Mouse (Mus musculus) adrenal gland, postnatal 10 days (tissue): ENCODE data around the gene M1ap. TPM values are rescaled to one million over a fixed set of nuclear protein-coding genes. Genes with fewer than 3 reads are reported as not detected.

ENCODE experiments used
- DNase-seq: peaks from one replicate; pipeline ENCODE4 v3.0.0; 2021; ENCODE audit warnings: mixed read lengths
- long read RNA-seq, 2 experiments: library from polyadenylated mRNA; stranded (forward); transcript quantifications; one replicate each; pipeline ENCODE4 v2.0.0; 2021
- total RNA-seq, 2 experiments: library from RNA; stranded (reverse); gene quantifications; 2 replicates each; pipeline ENCODE4 v1.2.3; 2021

Gene M1ap
- total RNA-seq, result under 1 TPM; 0.36 to 0.39 TPM
- long read RNA-seq, experiment 1, result 0 reads
- long read RNA-seq, experiment 2, partial matches to known transcripts, result 0 of 2 reads
- long read RNA-seq, experiment 2, other reads (novel, unspliced or antisense), result 2 of 2 reads

DNA sequence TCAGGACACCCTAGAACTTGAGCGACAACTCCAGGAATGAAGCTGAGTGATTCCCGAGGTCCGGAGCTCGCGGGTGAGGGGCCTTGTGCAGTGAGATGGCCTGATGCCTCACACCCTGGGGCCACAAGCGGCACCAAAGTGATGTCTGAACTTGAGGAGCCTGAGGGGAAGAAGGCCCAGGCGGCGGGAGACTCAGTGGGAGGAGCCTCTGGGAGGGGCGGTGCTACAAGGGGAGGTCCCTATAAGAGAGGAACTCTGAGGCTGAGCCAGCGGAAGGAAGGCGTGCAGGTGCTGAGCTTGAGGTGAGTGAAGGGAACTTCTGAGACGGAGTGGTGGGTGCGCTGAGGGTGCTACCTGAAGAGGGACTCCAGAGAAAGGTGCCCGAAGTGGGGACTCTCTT is at the start of gene M1ap:
TSS of gene M1ap (plus strand) at position 252 of the 400 bp plus-strand sequence.
- DNase-seq, result no peak

DNA sequence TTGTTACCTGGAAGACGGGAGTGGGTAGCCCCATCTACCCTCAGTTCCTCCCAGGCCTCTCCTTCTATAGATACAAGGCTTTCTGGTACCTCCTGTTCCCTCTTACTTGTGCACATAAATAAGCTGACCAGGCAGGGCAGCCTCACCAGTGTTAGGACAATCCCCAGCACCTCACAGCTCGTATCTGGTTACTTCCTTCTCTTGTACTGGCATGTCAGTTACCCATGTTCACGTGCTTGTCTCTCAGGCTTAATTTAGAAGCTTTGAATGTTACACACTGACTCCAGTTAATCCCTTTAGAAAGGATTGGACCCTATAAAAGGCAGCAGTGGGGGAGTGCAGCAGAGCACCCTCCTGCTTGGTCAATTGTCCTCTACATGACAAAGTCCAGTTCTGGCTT is 49.4 kb upstream of the M1ap start:
- DNase-seq, result no peak

DNA sequence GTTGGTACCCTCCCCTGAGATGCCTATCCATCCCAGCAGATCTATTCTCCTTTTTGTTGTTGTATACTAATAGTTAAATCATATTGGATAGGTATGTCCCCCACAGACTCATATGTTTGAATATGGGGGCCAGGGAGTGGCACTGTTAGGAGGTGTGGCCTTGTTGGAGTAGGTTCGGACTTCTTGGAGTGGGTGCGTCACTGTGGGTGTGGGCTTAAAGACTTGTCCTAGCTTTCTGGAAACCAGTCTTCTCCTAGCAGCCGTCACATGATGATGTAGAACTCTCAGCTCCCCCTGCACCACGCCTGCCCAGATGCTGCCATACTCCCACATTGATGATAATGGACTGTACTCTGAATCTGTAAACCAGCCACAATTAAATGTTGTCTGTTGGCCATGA is 48.5 kb upstream of the M1ap start:
- DNase-seq, result no peak

DNA sequence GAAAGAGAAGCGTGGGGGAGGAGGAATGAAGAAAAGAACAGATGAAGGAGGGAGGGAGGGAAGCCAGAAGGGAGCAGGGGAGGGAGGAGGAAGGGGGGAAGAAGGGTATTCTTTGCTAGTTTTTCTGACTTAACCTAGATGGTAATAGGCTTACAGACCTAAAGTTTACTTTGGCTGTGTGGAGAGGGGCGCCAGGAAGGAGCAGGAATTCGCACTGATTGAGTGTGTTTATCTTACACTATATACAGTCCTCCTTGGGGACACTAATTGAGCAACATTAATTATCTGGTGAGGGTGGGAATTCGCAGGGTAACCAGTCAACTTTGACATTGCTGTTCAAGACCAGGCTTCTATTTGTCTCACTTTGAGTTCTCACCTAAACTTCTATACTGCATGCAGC is 48.0 kb upstream of the M1ap start:
- DNase-seq, result no peak

DNA sequence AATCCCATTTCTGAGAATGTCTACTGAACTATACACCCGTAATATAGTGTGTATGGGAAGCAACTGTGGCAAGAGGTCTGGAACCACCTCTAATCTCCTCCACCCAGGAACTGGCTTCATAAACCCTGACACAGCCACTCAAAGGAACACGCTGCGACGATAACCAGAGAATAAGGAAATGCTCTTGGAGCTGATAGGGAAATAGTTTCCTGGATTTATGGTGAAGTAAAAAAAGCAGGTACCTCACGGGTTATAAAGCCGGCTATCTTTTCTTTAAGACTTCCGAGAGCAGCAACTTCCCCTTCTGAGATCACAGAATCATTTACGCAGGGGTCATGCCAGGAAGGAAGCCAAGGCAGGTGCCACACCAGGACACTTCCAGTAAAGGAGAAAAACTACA is 44.1 kb upstream of the M1ap start:
- DNase-seq, result no peak

DNA sequence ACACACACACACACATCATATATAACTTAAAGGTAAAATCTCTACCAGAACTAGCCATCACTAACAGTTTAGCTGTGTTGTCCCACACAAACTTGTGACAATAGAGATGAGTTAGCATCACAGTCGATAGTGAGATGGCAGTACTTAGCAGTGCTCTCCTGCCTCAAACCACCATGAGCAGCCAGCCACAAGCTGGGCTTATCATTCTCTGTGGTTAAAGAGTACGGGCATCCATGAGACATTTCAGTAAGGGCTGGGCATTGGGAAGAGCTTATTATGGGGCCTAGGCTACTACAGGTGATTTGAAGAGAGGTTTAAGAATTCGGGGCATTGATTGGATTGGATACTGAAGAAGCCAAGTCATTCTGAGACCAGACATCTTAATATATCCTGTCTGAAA is 39.7 kb upstream of the M1ap start:
- no peak for DNase-seq

DNA sequence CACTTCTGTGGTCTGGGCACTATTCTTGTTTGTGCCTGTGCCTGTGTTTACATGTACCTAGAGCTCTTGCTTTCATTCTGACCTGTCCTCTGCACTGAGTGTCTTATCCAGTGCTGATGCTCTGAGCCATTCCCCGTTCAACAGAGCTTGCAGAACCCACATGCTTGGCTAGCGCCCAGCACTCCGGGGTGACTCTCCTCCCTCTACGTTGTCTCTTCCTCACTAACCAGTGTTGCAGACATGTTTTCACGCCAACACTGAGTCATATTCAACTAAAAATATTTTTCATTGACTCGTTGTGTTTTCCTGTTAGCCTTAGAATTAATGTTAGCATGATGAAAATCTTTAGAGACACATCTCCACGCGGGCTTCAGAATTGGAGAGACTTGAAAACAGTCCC is 38.7 kb upstream of the M1ap start:
- DNase-seq, result no peak

DNA sequence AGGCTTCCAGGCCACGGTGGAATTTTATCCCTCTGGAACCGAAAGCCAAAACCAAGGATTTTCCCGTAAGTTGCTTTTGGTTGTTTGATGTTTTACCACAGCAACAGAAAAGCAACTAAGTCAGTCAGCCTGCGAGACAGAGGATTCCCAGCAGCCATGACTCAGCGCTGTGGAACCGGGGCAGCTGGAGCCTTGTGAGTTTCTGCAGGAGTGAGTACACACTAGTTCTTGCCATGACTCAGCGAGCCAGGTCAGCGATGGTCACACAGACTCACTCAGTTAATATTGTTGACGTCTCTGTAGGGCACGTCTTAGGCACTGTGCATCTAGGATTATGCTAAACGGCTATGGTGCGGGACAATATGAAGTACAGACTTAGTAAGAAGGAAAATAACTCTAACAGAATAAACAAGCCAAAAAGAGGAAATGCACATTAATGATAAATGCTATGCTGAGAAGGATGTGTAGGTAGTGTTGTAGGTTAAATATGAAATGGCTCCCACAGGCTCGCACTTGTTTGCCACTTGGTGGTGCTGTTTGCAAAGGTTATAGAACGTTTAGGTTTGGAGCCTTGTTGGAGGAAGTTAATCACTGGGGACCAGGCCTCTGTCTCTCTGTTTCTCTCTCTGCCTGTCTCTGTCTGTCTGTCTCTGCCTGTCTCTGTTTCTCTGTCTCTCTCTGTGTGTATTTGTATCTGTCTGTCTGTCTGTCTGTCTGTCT is 37.4 kb upstream of the M1ap start:
- peak; percentile 65 for DNase-seq

DNA sequence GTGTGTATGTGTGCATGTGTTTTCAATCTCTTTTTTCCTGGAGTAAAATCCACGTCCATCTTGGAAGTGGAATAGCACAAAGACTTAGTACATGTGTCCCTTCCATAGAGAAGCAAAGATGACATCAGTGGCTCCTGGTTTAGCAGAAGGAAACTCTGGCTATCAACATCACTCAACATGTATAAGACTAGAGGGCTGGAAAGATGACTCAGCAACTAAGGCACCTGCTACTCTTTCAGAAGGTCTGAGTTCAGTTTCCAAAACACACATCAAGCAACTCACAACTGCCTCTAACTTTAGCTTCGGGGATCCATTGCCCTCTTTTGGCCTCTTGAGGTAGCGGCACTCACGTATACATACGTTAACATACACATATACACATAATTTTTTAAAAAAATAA is 35.4 kb upstream of the M1ap start:
- no peak for DNase-seq

DNA sequence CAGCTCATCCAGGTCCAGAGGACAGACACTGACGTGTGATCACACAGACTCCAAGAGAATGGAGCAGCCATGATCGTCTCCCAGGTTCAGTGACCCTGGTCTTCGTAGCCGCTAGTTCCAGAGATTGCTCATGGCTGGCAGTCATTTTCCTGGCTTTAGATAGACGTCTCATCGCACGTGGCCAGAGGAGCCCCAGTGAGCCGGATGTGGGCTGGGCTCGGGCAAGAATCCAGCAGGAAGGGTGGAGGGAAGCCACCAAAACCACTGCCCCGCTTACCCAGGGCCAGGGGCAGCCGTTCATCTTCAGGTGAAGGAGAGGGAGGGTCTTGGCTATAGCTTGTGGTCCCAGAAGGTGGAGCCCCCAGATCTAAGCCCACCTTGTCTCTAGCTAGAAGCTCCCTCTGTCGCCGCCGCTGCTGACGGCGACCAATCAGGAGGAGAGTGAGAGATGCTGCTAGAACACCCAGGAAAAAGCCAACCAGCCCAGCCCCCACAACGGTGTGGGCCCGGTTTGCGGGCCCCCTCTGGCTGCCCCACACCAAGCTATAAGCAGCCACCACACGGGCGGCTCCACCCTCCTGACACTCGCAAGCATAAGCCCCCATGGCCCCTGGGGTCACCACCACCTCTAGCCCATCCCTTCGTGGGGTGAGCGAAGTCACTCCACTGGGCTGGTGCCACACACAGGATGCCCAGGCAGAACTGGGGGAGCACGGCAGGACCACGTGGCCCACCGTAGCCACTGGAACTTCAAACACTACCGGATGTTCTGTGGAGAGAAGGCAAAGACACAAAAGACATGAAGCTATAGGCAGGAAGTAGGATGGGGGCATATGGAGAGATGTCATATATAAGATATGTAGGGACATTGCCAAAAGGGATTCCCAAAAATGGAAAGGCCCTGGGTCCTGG is 33.1 kb upstream of the M1ap start:
- peak; percentile 14 for DNase-seq

DNA sequence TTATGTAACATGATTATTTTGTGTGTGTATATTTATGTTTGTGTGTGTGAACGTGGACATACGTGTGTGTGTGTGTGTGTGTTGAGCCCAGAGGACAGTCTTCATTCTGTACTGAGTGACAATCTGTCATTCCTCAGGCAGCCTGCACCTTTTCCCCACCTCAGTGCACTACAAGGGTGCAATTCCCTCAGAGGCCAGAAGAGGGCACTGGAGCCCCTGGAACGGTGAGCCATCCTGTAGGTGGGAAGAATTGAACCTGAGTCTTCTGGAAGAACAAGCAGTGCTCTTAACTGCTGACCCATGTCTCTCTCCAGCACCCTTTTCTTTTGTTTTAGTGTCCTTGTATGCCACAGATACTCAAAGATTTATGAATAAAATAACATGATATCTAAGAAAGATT is 30.8 kb upstream of the M1ap start:
- peak; percentile 76 for DNase-seq

DNA sequence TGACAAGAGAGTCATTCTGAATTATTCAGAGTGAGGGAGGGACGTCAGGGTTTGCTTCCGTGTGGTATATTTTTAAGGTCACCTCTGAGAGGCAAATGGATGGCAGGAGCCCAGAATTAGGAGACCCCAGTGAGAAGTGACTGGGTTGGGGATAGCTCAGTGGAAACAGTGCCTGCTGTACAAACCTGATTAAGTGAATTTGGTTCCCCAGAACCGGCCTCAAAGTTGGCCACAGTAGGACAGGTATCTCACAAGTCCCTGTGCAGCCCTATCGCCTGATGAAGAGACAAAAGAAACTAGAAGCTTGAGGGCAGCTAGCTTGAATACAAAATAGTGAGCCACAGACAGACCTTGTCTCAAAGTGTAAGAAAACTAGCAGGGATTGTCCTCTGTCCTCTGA is 30.2 kb upstream of the M1ap start:
- DNase-seq, result no peak

DNA sequence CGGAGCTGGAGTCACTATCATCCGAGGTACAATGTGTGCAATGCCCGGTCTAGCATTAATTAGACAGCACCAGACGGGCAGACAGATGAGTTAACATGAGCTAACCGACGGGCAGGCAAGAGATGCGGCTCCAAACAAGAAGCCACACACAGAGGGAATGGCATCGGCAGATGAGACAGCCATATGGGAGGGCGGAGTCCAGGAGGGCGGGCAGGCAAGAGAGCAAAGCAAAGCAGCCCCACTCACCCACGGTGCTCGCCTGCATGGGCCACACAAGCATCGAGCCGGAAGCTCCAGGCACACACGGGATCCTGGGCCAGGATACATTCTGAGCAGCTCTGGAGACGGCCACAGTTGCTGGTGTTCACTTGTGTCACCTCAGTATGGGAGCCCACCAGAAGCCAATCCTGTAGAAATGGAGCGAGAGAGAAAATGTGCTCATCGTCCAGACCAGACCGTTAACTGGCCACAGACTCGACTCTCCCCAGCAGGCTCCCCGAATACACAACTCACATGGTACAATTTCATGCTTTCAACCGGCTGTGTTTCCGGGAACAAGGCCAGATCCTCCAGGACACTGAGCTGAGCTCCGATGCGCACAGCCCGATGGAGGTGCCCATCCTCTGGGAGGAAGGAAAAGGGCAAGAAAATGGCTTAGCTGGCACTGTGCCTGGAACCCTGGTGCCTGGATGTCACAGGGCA is 29.5 kb upstream of the M1ap start:
- DNase-seq, result no peak

DNA sequence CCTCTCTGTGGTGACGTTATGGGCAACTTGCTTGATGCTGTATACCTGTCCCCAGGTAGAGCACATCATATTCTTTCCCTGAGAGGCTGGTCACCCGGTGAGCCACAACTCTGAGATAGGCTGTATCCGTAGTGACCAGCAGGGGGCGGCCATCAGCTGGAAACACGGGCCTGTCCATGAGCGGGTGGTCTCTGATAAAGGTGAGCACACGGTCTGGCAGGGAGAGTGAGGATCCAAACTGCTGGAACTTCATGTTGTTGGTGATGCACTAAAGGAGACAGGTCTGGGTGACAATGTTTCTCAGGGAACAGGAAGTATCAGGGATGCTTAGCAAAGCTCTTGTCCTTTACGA is 28.9 kb upstream of the M1ap start:
- peak; percentile 71 for DNase-seq

DNA sequence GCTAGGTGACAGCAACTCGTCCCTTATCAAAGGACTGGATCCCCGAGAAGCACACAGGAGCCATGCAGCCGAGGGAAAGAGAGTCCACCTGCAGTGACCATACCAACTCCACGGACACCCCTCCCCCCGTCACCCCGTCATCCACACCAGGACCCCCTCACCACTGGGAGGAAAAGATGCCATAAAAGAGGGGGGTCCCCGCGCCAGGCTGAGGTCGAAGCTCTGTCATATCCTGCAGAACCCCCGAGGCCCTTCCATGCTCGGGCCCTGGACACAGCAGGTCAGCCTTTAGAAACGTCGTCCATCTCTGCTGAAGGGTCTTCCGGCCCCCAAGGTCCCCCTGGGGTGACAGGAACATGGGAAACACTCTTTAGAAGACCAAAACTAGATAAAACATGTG is 28.3 kb upstream of the M1ap start:
- DNase-seq, result no peak

DNA sequence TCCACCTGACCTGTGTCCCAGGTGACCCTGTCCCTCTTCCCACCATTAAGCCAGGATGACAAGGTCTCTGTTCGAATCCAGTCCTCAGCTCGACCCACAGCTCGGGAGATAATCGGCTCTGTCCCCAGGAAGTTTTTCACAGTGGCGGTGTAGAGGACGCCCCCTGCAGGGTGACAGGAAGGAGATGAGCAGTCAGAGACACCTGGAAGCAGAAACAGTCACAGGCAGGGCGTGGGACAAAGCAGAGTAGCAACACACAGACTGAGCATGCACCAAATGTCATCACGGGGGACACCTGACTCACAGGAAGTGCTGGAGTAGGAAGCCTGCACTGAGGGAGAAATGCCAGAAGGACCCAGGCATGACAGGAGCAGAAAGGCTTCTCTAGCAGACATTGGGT is 27.2 kb upstream of the M1ap start:
- DNase-seq, result no peak

DNA sequence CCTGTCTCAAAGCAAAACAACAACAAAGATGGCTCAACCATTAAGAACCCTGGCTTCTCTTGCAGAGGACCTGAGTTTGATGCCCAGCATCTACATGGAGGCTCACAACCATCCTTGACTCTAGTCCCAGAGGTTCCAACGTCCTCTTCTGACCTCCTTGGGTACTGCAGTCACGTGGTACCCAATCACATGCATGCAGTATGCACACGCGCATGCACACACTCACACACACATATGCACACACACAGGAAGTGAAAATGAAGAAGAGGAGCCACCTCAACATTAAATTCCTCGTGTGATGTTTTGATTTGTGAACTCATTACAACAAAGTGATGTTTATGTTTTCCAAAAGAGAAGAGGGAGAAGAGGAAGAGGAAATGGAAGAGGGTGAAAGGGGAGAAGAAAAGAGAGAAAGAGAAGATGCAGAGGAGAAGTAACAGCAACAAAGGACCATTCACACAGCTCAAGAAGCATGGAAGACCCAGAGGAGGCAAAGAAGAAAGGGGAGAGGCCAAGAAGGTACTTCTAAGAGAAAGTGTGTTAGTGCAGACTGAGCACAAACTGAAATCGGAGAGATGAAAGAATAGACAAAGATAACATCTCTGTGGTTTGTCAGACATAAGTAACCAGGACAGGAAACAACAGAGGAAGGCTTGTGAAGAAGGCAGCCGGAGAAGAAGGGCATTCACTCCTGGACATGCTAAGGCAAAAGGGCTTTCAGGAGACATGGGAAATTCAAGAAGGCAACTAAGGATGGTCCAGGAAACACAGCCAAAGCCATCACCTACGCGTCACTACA is 25.1 kb upstream of the M1ap start:
- DNase-seq, result no peak

DNA sequence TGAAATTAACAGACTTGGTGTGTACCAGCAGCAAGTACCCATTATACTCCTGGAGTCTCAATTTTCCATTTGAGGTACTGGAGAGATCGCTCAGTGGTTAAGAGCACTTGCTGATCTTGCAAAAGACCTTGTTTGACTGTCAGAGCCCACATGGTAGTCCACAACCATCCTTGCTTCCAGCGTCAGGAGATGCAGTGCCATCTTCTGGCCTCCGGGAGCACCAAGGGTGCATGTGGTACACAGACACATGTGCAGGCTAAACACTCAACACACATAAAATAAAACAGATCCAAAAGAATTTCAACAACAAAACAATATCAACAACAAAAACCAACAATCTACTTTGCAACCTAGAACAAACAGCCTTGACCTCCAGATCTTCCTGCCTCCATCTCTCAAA is 21.7 kb upstream of the M1ap start:
- no peak for DNase-seq

DNA sequence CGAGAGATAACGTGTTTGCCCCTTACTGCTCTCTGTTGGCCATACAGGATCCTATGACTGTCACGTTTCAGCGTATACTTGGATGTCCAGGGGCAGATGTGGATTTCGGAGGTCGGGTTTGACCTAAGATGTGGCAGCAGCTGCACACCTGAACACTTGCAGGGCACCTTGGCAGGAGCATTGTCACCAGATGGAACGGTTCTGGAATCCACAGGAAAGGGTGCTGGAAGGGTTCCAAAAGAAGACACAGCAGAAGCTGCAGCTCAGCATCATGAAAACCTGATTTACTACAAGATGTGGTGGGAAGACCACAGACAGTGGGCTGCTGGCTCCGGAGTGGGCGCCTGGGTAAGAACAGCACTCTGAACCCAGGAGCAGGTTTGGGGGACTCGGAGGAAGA is 20.6 kb upstream of the M1ap start:
- DNase-seq, result no peak

DNA sequence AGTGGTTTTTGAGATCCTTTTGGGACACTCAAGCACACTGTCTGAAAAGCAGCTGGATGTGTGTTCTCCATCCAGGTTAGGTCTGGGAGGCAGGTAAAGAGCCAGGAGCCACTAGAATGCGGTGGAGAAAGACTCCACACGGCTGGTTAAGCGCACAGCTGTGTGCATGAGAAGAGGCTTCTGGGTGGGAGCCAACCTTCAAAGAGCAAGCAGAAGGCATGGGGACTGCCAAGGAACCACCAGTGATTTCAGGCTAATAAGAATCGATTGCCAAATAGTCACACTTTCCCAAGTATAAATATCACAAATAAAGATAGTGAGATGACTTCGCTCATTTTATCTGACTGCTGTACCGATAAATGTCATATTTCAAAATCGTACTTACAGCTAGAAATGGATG is 20.2 kb upstream of the M1ap start:
- DNase-seq, result no peak

DNA sequence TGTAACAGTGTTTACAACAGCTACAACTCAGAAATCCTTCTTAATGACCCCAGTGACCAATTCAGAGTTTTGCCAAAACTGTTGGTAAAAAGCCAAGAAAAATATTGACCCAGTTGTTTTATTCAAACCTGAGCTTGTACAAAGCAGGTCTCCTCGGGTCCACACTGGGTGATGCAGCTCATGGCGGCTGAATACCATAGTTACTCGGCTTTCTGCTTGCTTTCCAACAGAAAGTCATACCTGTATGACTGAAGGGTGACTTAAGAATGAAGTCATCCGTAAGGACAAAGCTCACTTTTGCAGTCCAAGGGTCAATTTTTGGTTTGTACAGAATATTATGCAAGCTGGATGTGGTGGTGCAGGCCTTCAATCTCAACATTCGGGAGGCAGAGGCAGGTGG is 19.1 kb upstream of the M1ap start:
- no peak for DNase-seq

DNA sequence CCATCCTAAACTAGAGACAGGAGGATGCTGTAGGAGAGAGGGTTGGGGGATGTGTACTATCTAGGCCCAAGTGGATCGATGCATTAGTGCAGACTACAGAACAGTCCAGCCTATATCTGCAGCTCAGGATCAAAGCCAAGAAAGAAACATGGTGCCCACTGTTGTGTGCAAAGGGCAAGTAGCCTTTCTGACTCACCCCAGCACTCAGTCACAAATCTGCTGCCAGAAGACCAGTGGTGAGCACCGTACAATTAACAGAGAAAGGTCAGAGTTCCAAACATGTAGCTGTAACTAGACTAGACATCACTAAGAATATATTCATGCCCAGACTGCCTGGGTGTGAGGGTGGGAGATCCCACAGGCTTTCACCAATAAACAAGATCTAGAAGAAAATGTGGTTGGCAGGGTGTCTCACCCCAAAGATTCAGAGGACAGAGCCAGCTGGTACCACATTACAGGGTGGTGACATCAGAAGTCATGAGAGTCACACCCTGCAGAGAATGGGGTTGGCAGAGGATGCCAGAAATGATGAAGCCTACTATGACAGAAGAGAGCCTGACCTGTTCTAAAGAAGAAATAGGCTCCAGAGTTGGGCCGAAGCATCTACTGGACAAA is 12.0 kb upstream of the M1ap start:
- no peak for DNase-seq
